12 mouse cellular contexts compared by ENCODE assay signal in the genomic region with DNA sequence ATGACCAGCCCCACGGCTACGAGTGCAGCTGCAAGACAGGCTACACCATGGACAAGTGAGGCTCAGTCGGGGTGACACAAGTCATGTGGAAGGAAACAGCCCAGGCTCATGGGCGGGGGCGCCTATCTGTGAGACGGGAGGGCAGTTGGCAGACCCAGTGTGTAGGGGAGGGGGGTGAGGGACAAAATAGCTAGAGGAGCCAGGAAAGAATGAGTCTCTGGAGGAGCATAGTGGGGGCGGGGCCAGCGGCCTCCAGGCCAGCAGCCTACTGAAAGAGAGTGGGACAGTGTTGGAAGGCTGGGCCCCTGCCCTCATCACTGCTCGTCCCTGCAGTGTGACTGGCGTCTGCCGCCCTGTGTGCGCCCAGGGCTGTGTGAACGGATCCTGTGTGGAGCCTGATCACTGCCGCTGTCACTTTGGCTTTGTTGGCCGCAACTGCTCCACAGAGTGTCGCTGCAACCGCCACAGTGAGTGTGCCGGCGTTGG. TPM values are rescaled to one million over a fixed set of nuclear protein-coding genes. Genes with fewer than 3 reads are reported as not detected.
DNase-seq lines count a peak whose midpoint lies in the region; ATAC-seq and TF ChIP-seq lines count a peak whose summit lies in the region.
"Had no signal": no experiment of that assay in that cellular context is flagged by ENCODE, and none has a peak within 500 bp of the region (broad histone marks: within the 10 kb centered on the region; RNA-seq: fewer than 3 reads in every experiment).

No protein-coding gene starts in this region.

- intact Hi-C loops in heart, postnatal 25 days (cut with DNase I) = no loop called here

- H3K9ac ChIP-seq in heart, embryonic 11.5 days (ENCODE audit: low read depth, low read length) = no peak overlapping the region
- no peak overlapping the region for H3K9ac ChIP-seq in ES-Bruce4 (ENCODE audit: low read depth, poor library complexity, severe bottlenecking)
- H3K9ac ChIP-seq in forebrain, embryonic 11.5 days (ENCODE audit: low read length) = no peak overlapping the region
- 0 out of 2 replicates have a peak overlapping the region, but pooled peaks have one; percentile 24 for H3K9ac ChIP-seq in hindbrain, postnatal 0 days (replicated peaks; ENCODE audit: low read length)

- H3K27ac ChIP-seq in heart, embryonic 11.5 days (ENCODE audit: low read depth, low read length) = no peak overlapping the region
- no peak overlapping the region for H3K27ac ChIP-seq in ES-Bruce4 (ENCODE audit: insufficient read depth, low read length)
- H3K27ac ChIP-seq in forebrain, embryonic 11.5 days (ENCODE audit: low read depth, low read length) = no peak overlapping the region
- peak overlapping the region; percentile 51; the same call in 1 of the 2 replicates for H3K27ac ChIP-seq in hindbrain, postnatal 0 days

- no peak for TF ChIP-seq POLR2A in ES-Bruce4 (IDR thresholded peaks at IDR 0.05; ENCODE audit: insufficient read depth, low read length)

- no peaks in the 10 kb centered on the region for H3K9me3 ChIP-seq in heart, embryonic 11.5 days (replicated peaks; ENCODE audit: control insufficient read depth, low read length)
- H3K9me3 ChIP-seq in ES-Bruce4 (replicated peaks; ENCODE audit: control insufficient read depth, insufficient read depth, low read length, poor library complexity, severe bottlenecking) = no peaks in the 10 kb centered on the region
- H3K9me3 ChIP-seq in forebrain, embryonic 11.5 days (ENCODE audit: control insufficient read depth, low read length) = no peaks in the 10 kb centered on the region
- no peaks in the 10 kb centered on the region for H3K9me3 ChIP-seq in hindbrain, postnatal 0 days (ENCODE audit: low read length)
- H3K9me3 ChIP-seq: megakaryocyte, embryonic 14.5 days had no signal

- no peak for TF ChIP-seq CTCF in ES-Bruce4 (IDR thresholded peaks at IDR 0.05; ENCODE audit: low read depth, low read length)
- peak; percentile 54 for TF ChIP-seq CTCF in hindbrain, postnatal 0 days (IDR thresholded peaks at IDR 0.05; ENCODE audit: low read depth)

- peaks cover 8% of the 10 kb centered on the region; the same call in 1 of the 2 replicates for H3K4me1 ChIP-seq in heart, embryonic 11.5 days (ENCODE audit: control insufficient read depth, insufficient read depth, low read length)
- no peaks in the 10 kb centered on the region for H3K4me1 ChIP-seq in ES-Bruce4 (ENCODE audit: control insufficient read depth, insufficient read depth, low read length)
- H3K4me1 ChIP-seq in forebrain, embryonic 11.5 days (replicated peaks; ENCODE audit: control insufficient read depth, insufficient read depth, low read length) = no peaks in the 10 kb centered on the region
- H3K4me1 ChIP-seq in hindbrain, postnatal 0 days (ENCODE audit: insufficient read depth, low read length) = no peaks in the 10 kb centered on the region
- H3K4me1 ChIP-seq: megakaryocyte, embryonic 14.5 days had no signal

- peak; percentile 28; the same call in 1 of the 2 replicates for ATAC-seq in heart, embryonic 11.5 days (replicated peaks; ENCODE audit: insufficient number of reproducible peaks, low FRiP score, low TSS enrichment)
- ATAC-seq in forebrain, embryonic 11.5 days (replicated peaks; ENCODE audit: low FRiP score) = 0 out of 2 replicates have a peak, but pooled peaks have one; percentile 63
- peak; percentile 89 for ATAC-seq in hindbrain, postnatal 0 days
- no peak for ATAC-seq in frontal cortex, adult (ENCODE audit: low TSS enrichment)

- no peaks in the 10 kb centered on the region; the same call in 1 of the 2 replicates for H3K27me3 ChIP-seq in heart, embryonic 11.5 days (ENCODE audit: control insufficient read depth, insufficient read depth, low read length)
- no peaks in the 10 kb centered on the region for H3K27me3 ChIP-seq in ES-Bruce4 (ENCODE audit: control insufficient read depth, insufficient read depth, low read length, poor library complexity, severe bottlenecking)
- no peaks in the 10 kb centered on the region for H3K27me3 ChIP-seq in forebrain, embryonic 11.5 days (ENCODE audit: control insufficient read depth, insufficient read depth, low read length)
- H3K27me3 ChIP-seq in hindbrain, postnatal 0 days (ENCODE audit: insufficient read depth, low read length) = no peaks in the 10 kb centered on the region

- no peak for TF ChIP-seq EP300 in ES-Bruce4 (IDR thresholded peaks at IDR 0.05; ENCODE audit: insufficient read depth, low read depth, low read length)

- 73% methylated on average over 19 of the region's 19 CpGs for WGBS in heart, embryonic 11.5 days (ENCODE audit: insufficient replicate concordance)
- 71% methylated on average over 19 of the region's 19 CpGs for WGBS in forebrain, embryonic 11.5 days
- 30% methylated on average over 19 of the region's 19 CpGs for WGBS in hindbrain, postnatal 0 days

- no peak for DNase-seq in heart, postnatal 25 days (ENCODE audit: low spot score)
- DNase-seq in forebrain, embryonic 11.5 days (ENCODE audit: low spot score) = no peak
- DNase-seq in hindbrain, postnatal 0 days (ENCODE audit: low spot score) = peak; percentile 70
- no peak for DNase-seq in urinary bladder, postnatal 14 days (ENCODE audit: low spot score)
- no peak for DNase-seq in right cerebral cortex, postnatal 14 days
- DNase-seq: kidney, postnatal 36 days had no signal

- H3K4me2 ChIP-seq in heart, embryonic 11.5 days = no peak overlapping the region
- H3K4me2 ChIP-seq in forebrain, embryonic 11.5 days (ENCODE audit: low read depth, low read length, severe bottlenecking) = no peak overlapping the region
- peak overlapping the region; percentile 21 for H3K4me2 ChIP-seq in hindbrain, postnatal 0 days (ENCODE audit: low read depth, low read length)

- peaks cover 11% of the 10 kb centered on the region for H3K36me3 ChIP-seq in heart, embryonic 11.5 days (ENCODE audit: control insufficient read depth, insufficient read depth, low read length)
- H3K36me3 ChIP-seq in ES-Bruce4 (ENCODE audit: control insufficient read depth, insufficient read depth, low read length, poor library complexity, severe bottlenecking) = no peaks in the 10 kb centered on the region
- no peaks in the 10 kb centered on the region; the same call in 1 of the 2 replicates for H3K36me3 ChIP-seq in forebrain, embryonic 11.5 days (ENCODE audit: control insufficient read depth, insufficient read depth, low read length)
- H3K36me3 ChIP-seq in hindbrain, postnatal 0 days (ENCODE audit: insufficient read depth, low read length) = peaks cover 35% of the 10 kb centered on the region

- H3K4me3 ChIP-seq in heart, embryonic 11.5 days (ENCODE audit: low read depth, low read length) = no peak overlapping the region
- H3K4me3 ChIP-seq in ES-Bruce4 (ENCODE audit: low read depth, low read length) = peak overlapping the region; percentile 5; the same call in 1 of the 2 replicates
- H3K4me3 ChIP-seq in forebrain, embryonic 11.5 days (ENCODE audit: low read depth, low read length) = no peak overlapping the region
- H3K4me3 ChIP-seq in hindbrain, postnatal 0 days (ENCODE audit: low read length) = no peak overlapping the region
- H3K4me3 ChIP-seq: erythroblast, embryonic 14.5 days; megakaryocyte, embryonic 14.5 days had no signal

RNA-seq across cellular contexts. Expression of a gene that starts 10.8 kb away (rescaled TPM):
- not detected in 2 replicates for polyA plus RNA-seq in heart, embryonic 11.5 days (2014; fragmentation: Nextera tagmentation; extraction: Ambion mirVana)
- total RNA-seq in heart, postnatal 25 days (2021) = not detected
- not detected in 2 replicates for polyA plus RNA-seq in ES-Bruce4 (2011; ENCODE audit: insufficient read depth, insufficient read length, low read depth, missing spikeins)
- 0.28 TPM in 1 of 2 replicates, not detected in the other for polyA plus RNA-seq in forebrain, embryonic 11.5 days (2014; fragmentation: Nextera tagmentation; extraction: Ambion mirVana)
- not detected in 2 replicates for total RNA-seq in hindbrain, postnatal 0 days (2014; rRNA removed)
- 0.30 and 0.89 TPM in 2 replicates for polyA plus RNA-seq in hindbrain, postnatal 0 days (2015; fragmentation: Nextera tagmentation; extraction: Ambion mirVana)
- total RNA-seq: CH12.LX had no signal
- polyA plus RNA-seq: erythroblast, embryonic 14.5 days had no signal

RNA-seq across cellular contexts. Expression of a gene that starts 39.7 kb away (rescaled TPM):
- polyA plus RNA-seq in heart, embryonic 11.5 days (2014; fragmentation: Nextera tagmentation; extraction: Ambion mirVana) = 1.6 and 2.1 TPM in 2 replicates
- 10 to 100 TPM; 40.5 to 41.5 TPM for total RNA-seq in heart, postnatal 25 days (2021)
- polyA plus RNA-seq in ES-Bruce4 (2011; ENCODE audit: insufficient read depth, insufficient read length, low read depth, missing spikeins) = 18.0 and 18.9 TPM in 2 replicates
- polyA plus RNA-seq in forebrain, embryonic 11.5 days (2014; fragmentation: Nextera tagmentation; extraction: Ambion mirVana) = 3.0 and 3.8 TPM in 2 replicates
- total RNA-seq in hindbrain, postnatal 0 days (2014; rRNA removed) = 9.6 and 18.7 TPM in 2 replicates
- 7.8 and 9.1 TPM in 2 replicates for polyA plus RNA-seq in hindbrain, postnatal 0 days (2015; fragmentation: Nextera tagmentation; extraction: Ambion mirVana)

RNA-seq across cellular contexts. Expression of a gene that starts 41.8 kb away (rescaled TPM):
- polyA plus RNA-seq in heart, embryonic 11.5 days (2014; fragmentation: Nextera tagmentation; extraction: Ambion mirVana) = 6.2 and 6.9 TPM in 2 replicates
- total RNA-seq in heart, postnatal 25 days (2021) = 10 to 100 TPM; 25.1 to 26.6 TPM
- polyA plus RNA-seq in ES-Bruce4 (2011; ENCODE audit: insufficient read depth, insufficient read length, low read depth, missing spikeins) = 22.2 and 25.7 TPM in 2 replicates
- polyA plus RNA-seq in forebrain, embryonic 11.5 days (2014; fragmentation: Nextera tagmentation; extraction: Ambion mirVana) = 13.8 and 14.6 TPM in 2 replicates
- total RNA-seq in hindbrain, postnatal 0 days (2014; rRNA removed) = 104 and 105 TPM in 2 replicates
- 14.8 and 15.4 TPM in 2 replicates for polyA plus RNA-seq in hindbrain, postnatal 0 days (2015; fragmentation: Nextera tagmentation; extraction: Ambion mirVana)

RNA-seq across cellular contexts. Expression of a gene that starts 52.9 kb away (rescaled TPM):
- 0.17 and 0.25 TPM in 2 replicates for polyA plus RNA-seq in heart, embryonic 11.5 days (2014; fragmentation: Nextera tagmentation; extraction: Ambion mirVana)
- not detected for total RNA-seq in heart, postnatal 25 days (2021)
- polyA plus RNA-seq in ES-Bruce4 (2011; ENCODE audit: insufficient read depth, insufficient read length, low read depth, missing spikeins) = 2.0 and 2.5 TPM in 2 replicates
- 6.7 and 7.7 TPM in 2 replicates for polyA plus RNA-seq in forebrain, embryonic 11.5 days (2014; fragmentation: Nextera tagmentation; extraction: Ambion mirVana)
- 56.6 and 88.3 TPM in 2 replicates for total RNA-seq in hindbrain, postnatal 0 days (2014; rRNA removed)
- polyA plus RNA-seq in hindbrain, postnatal 0 days (2015; fragmentation: Nextera tagmentation; extraction: Ambion mirVana) = 104 and 106 TPM in 2 replicates
- total RNA-seq: CH12.LX had no signal
- polyA plus RNA-seq: erythroblast, embryonic 14.5 days had no signal

RNA-seq across cellular contexts. Expression of a gene that starts 53.9 kb away (rescaled TPM):
- polyA plus RNA-seq in heart, embryonic 11.5 days (2014; fragmentation: Nextera tagmentation; extraction: Ambion mirVana) = not detected in 2 replicates
- not detected for total RNA-seq in heart, postnatal 25 days (2021)
- not detected in 2 replicates for polyA plus RNA-seq in ES-Bruce4 (2011; ENCODE audit: insufficient read depth, insufficient read length, low read depth, missing spikeins)
- 0.69 TPM in 1 of 2 replicates, not detected in the other for polyA plus RNA-seq in forebrain, embryonic 11.5 days (2014; fragmentation: Nextera tagmentation; extraction: Ambion mirVana)
- not detected in 2 replicates for total RNA-seq in hindbrain, postnatal 0 days (2014; rRNA removed)
- 0.66 and 0.82 TPM in 2 replicates for polyA plus RNA-seq in hindbrain, postnatal 0 days (2015; fragmentation: Nextera tagmentation; extraction: Ambion mirVana)
- total RNA-seq: CH12.LX had no signal
- polyA plus RNA-seq: erythroblast, embryonic 14.5 days had no signal
